Mouse (Mus musculus): ENCODE measurements at regions not wholly inside any gene's neighbourhood (a gene's known extent, or its start where the extent isn't known, plus 50 kb on each side); places are given as distances from the start of the nearest gene placed in this dataset.

GRCm38 (mm10) chr7:119258222-119258621 lies 73.8 kb upstream of the Gpr139 start:
- TF ChIP-seq CTCF (IDR thresholded peaks at IDR 0.05; ENCODE audit: low read depth) (no peak), EP300 (optimal IDR thresholded peaks at IDR 0.05) (no peak)

Data from stomach, postnatal 0 days (tissue).